Mouse (Mus musculus) thymus, adult 2 months (tissue): Measurements from ENCODE around the gene Gm28048.

Source experiments
- CTCF ChIP-seq: fragments of 200-500 bp; IDR thresholded peaks from 2 replicates; pipeline ENCODE4 v1.5.1; 2012; ENCODE audit warnings: mild to moderate bottlenecking, control low read depth, low read length, moderate library complexity, borderline replicate concordance; ENCODE audit not compliant: control insufficient read depth, poor library complexity, insufficient read depth; ENCODE audit errors: extremely low read depth
- POLR2A ChIP-seq: fragments of 200-500 bp; IDR thresholded peaks from 2 replicates; pipeline ENCODE4 v1.6.1; 2012; ENCODE audit warnings: mild to moderate bottlenecking, low read length, control low read depth, moderate library complexity; ENCODE audit not compliant: control insufficient read depth, poor library complexity, insufficient read depth; ENCODE audit errors: extremely low read depth

- TF ChIP-seq CTCF (no peak), POLR2A (no peak)
Observed at GRCm38 (mm10) chr11:22839456-22839855, 142.4 kb downstream of the Gm28048 start.
